Mouse (Mus musculus): ENCODE measurements around the gene Tmem53. TPM values are rescaled to one million over a fixed set of nuclear protein-coding genes. Genes with fewer than 3 reads are reported as not detected.
"Not testable (repeated sequence)": the region's sequence is repeated elsewhere in the genome, so short reads cannot be mapped to it uniquely, and the experiment has no call there.

Gene Tmem53
- total RNA-seq, 4 experiments from 2014 or later, result 5.4 to 6.8 (median 6.1) TPM

DNA sequence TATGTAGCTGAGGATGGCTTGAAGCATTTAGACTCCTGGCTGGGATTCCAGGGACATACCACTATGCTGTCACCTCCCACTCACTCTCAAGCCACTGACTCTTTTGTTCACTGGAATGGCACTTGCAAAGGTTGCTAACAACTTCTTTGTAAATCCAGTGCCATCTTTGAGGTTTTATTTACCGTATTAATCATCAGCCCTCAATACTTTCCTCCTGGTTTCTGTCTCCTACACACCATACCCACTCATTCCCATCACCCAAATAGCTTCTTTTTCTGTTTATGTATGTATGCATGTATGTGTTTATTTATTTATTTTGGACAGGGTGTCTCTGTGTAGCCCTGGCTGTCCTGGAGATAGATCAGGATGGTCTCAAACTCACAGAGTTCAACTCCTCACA lies 769 bp upstream of the Tmem53 start:
- DNase-seq (ENCODE audit: low spot score in 2 of 2), result no peak

DNA sequence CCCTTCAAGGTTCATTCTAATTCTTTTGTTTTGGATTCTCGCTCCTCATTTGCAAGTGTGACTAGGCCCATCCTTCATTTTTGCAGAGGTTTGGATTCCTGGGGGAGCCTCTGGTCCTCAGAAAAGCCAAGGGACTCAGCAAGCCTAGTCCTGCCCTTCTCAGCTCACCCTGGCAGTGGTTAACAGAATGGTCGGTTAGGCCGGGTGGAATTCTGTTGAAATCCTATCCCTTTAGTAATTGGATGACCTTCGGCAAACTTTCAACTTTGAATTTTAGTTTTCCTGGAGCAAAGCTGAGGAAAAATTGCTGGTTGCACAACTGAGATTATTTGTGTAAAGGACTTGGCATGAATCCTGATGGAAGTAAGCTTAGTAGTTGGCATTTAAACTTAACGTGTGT lies 600 bp downstream of the Tmem53 start:
- no peak for DNase-seq (ENCODE audit: low spot score in 2 of 2)

DNA sequence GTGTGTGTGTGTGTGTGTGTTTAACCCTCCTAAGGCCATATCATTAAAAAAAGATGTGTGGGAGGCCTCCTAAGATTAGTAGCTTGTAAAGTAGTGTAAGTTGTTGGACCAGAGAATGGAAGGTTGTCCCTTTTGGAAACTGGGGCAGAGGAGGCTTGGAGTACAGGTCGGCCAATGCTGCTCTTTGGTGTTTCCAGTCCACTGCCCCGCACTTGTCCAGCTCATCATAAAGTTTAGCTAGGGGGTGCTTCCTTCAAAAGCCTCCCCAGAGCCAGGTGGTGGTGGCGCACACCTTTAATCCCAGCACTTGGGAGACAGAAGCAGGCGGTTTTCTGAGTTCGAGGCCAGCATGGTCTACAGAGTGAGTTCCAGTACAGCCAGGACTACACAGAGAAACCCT lies 1.0 kb downstream of the Tmem53 start:
- DNase-seq (ENCODE audit: low spot score in 2 of 2), result no peak

DNA sequence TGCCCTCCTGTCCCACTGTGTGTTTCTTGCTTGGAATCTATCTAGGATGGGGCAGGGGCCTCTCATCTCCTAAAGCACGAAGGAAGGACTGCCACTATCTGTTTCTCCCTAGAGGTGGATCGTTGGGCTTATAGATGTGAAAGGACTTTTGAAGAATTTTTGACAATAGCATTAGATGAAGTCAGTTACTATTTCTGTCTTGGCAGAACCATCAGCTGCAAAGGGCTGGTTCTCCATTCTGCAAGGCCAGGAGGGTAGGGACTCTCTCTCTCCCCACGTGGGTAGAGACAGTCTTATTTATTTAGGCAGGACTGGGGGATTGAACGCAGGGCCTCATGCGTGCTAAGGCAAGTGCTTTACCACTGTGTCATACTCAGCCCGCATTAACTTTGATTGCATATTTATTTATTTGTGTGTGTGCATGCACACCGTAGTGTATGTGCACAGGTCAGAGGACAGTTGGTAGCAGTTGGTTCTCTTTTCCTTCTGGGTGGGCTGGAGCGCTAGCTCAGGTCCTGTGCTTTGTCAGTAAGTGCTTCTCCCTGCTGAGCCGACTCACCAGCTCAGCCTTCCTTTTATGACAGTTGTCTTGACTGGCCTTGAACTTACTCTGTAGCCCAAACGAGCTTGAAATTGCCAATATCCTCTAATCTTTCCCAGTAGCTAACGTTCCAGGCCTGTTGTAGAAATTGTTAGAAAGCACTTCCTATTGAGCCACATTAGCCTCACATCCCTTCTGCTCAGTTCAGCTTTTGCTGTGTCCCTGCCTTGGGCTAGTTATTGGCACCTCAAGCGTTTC lies 1.7 kb downstream of the Tmem53 start:
- no peak for DNase-seq (ENCODE audit: low spot score in 2 of 2)

DNA sequence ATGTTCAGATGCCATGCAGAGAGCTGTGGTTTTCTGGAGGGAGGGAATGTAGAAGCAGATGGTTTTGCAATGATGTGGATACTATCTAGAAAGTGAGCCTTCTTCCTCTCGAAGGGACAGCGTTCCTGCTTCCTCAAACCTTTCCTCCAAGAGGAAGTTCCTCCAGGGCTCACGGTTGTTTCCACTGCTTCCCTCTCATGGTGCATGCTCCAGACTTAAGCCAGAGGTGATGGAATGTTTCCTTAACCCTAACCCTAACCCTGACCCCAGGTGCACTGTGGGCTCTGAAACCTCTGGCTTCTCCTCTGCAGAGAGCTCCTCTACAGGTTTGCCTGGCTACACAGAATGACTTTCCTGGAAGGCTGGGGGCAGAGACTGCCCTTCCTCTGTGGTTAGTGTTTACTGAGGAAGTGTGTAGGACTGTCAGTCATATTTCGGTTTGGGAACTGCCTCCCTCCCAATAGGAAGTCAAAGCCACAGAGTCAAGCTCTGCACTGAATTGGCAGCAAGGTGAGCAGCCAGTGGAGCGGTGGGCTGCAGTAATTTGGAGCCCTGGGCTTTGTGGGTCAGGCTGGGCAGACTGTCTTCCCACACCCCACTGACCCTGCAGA lies 2.4 kb downstream of the Tmem53 start:
- DNase-seq (ENCODE audit: low spot score in 2 of 2), result no peak

DNA sequence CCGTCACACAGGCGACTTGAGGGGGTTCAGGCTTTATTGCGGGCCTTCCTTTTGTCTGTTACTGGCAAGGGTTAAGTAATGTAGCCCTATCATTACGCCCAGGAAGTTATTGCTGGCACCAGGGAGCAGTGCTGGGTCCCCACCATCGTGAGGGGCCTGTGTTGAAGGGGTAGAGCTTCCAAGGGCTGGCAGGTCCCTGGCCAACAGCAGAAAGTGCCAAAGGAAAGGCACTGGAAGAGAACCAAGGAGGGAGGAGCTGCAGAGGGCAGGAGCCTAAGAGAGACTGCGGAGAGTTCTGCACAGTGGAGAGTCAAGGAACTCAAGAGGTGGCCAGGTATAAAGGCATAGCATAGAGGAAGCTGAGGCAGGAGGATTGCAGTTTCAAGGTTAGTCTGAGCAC lies 2.9 kb downstream of the Tmem53 start:
- no peak for DNase-seq (ENCODE audit: low spot score in 2 of 2)

DNA sequence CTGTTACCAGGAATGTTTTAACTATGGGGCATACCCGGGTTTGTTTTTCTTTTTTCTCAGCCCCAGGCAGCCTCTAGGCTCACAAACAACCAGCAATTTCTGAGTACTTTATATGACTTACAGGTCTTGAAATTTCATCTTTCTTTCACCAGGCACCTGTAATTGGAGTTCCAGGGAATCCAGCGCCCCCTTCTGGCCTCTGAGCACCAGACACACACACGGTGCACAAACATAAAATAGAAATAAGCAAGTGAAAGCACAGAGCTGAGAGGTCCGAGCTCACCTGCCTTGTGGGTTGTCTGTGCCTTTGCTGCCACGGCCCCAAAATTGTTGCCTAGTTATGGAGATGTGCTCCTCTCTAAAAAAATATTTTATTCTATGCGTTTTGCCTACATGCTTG lies 8.2 kb downstream of the Tmem53 start:
- DNase-seq (ENCODE audit: low spot score in 2 of 2), result not testable (repeated sequence)

DNA sequence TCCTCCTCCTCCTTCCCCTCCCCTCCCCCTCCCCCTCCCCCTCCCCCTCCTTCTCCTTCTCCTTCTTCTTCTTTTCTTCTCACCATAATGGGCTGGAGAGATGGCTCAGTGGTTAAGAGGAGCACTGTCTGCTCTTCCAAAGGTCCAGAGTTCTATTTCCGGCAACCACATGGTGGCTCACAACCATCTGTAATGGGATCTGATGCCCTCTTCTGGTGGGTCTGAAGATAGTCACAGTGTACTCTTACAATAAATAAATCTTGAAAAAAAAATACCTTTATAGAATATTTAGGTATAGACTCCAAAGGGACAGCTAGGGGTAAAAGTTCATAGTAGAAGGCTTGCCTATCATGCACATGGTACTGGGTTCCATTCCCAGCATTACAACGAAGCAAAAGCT lies 9.5 kb downstream of the Tmem53 start:
- DNase-seq (ENCODE audit: low spot score in 2 of 2), result no peak

DNA sequence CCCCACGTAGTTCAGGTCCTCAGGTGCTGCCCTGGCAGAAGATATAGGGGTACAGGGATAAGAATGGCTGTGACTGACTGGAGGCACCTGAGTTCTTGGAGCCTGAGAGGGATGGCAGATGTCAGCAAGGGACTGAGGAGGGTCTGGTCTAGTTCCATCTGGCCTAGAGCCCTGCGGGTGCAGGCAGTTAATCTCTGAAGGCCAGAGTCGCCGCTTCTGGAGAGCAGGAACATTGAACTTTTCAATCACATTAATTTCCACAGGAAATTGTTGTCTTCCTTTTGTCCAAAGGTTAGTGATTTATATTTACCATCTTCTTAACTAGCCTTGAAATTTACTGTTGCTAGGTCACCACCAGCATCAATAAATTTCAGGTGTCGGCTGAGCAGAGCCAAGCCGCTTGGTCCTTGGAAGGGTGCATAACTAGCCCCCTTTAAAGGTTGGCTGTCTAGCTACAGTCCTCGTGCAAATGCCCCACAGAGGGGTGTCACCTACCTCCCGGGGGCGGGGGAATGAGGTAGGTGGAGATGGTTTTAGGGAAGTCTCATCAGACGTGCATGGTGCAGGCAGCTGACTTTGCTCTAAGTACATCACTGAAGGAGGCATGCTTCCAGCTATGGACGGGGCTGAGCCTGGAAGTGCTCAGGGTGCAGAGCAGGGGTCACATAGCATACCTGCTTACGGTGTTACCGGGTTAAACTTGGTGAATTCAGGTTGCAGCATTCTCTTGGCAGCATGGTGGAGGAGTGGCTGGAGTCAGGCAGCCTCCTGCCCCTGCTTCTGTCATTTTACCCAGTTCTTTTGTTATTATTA lies 10.6 kb downstream of the Tmem53 start:
- no peak for DNase-seq (ENCODE audit: low spot score in 2 of 2)

DNA sequence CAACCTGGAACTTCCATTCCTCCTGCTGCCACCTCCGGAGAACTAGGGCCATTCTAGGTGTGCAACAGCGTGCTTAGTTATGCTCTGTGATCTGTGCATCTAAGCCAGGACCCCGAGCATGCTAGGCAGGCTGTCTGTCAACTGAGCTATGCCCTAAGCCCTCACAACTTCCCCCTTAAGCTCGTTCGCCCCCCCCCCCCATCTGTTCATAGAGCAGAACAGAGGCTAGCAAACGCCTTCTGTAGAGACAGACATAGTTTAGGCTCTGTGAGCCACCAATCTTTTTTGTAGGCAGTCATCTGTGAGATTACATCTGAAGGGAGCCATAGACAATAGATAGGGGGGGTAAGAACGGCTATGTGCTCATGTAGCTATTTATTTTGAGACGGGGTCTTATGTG lies 11.2 kb downstream of the Tmem53 start:
- no peak for DNase-seq (ENCODE audit: low spot score in 2 of 2)

DNA sequence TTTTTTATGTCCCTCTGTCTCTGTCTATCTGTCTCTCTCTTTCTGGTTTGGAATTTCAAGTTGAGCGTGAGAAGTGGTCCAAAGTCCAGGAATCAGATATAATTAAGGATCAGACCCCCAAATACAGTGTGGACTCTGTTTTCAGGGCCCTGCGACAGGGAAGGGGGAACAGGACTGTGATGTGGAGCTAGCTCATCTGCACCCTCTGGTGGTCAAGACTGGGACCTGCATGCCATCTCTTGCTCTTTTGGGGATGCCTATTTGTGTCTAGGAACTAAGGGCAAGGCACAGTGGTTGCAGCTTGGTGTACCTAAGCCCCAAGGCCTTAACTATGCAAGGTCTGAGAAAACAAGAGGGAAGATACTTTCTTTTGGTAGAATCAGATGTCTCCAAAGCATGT lies 15.5 kb downstream of the Tmem53 start:
- DNase-seq (ENCODE audit: low spot score in 2 of 2), result peak in 1 of 2 experiments; percentile 71

DNA sequence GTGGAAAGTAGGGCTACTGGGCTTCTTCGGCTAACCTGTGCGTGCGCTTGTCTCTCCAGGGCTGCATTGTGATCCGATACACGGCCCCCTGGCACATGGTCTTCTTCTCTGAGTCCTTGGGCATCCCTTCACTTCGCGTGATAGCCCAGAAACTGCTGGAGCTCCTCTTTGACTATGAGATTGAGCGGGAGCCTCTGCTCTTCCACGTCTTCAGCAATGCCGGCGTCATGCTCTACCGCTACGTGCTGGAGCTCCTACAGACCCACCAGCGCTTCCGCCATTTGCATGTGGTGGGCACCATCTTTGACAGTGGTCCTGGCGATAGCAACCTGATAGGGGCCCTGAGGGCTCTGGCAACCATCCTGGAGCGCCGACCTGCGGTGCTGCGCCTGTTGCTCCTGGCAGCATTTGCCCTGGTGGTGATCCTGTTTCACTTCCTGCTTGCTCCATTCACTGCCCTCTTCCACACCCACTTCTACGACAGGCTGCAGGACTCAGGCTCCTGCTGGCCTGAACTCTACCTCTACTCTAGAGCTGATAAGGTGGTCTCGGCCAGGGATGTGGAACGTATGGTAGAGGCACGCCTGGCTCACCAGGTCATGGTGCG lies 16.2 kb downstream of the Tmem53 start:
- no peak for DNase-seq (ENCODE audit: low spot score in 2 of 2)

DNA sequence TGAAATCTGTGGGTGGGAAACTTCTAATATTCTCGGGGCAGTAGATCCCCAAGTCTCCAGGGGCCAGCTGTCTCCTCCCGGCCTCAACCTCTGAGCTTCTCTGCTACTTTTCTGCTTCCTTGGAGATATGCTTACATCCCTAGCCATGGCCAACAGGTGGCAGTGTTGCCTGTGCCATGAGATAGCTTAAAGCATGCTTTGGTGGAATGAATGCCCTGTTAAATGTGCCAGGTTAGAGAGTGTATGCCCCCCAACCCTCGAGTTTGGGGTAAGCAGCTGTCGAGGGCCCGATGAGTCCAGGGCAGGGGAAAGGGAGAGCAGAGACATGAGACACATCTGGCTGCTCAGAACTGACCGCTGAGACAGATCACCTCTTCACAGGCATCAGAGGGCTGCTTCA lies 18.5 kb downstream of the Tmem53 start:
- peak in 1 of 2 experiments; percentile 49 for DNase-seq (ENCODE audit: low spot score in 2 of 2)

DNA sequence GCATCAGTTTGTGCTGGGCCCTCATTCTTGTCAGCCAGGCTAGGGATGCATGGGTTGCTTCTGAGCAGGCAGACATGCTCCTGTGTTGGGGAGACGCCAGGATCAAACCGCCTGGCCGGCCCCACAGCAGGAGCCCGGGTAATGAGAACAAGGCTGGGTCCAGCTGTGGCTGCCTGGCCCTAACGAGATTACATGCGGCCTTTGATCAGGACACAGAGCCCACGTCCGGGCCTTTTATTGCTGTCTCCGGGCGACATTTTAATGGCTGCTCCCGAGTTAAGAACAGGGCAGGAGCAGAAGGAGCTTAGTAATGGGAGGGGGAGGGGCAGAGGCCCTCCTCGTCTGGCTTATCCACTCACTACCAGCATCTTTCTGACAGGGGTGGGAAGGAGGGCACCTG lies 20.7 kb downstream of the Tmem53 start:
- no peak for DNase-seq (ENCODE audit: low spot score in 2 of 2)

DNA sequence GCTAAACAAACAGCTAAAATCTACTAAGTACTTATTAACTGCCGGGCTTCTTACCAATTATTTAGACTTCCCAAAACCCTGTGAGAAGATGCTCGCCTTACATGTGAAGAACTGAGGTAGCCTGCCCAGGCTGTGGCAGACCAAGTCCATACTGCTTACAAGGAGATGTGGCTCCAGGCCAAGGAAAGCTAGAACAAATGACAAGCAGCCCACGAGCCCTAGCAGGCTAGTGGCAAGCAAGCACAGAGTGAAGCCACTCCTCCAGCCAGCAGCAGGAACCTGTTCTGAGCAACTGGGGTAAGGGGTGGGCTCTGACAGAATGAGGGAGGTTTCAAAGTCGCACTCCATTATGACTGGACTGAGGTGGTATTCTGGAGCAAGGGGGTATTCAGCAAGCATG lies 23.0 kb downstream of the Tmem53 start:
- no peak for DNase-seq (ENCODE audit: low spot score in 2 of 2)

DNA sequence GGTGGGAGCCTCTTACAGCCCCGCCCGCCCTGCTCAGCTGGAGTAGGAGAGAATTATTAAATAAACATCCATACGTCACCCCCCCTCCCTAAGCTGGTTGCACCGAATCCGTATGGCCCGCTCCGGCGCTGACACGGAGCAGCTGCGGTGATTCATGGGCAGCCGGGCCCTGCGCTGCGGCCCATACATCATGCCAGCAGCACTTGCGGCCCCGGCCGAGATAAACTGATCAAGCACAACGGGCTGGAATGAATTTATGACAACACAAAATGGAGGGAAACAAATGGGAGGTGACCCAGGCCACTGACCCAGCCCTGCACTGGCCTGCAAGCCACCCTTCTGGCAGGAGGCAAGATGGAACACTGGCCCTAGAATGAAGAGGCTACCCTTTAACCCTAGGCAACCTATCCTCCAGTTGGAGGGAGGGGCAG lies 24.5 kb downstream of the Tmem53 start:
- no peak for DNase-seq (ENCODE audit: low spot score in 2 of 2)

DNA sequence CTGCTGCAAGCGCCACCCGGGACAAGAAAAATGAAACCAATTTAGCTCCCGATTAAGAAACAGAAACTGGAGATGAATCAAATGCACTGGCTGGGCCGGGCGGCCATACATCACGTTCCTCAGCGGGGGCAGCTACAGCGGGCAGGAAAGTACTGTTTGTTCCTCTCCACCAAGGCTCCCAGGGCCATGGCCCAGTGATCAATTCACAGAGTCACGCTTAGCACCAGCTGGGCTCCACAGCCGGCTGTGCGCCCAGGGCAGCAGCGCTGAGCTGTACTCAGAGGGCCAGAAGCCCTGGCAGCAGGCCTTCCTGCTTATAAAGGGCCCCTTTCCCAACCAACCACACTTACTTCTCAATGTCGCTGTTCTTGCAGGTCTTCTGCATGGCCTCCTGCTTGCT lies 25.3 kb downstream of the Tmem53 start:
- DNase-seq (ENCODE audit: low spot score in 2 of 2), result no peak

DNA sequence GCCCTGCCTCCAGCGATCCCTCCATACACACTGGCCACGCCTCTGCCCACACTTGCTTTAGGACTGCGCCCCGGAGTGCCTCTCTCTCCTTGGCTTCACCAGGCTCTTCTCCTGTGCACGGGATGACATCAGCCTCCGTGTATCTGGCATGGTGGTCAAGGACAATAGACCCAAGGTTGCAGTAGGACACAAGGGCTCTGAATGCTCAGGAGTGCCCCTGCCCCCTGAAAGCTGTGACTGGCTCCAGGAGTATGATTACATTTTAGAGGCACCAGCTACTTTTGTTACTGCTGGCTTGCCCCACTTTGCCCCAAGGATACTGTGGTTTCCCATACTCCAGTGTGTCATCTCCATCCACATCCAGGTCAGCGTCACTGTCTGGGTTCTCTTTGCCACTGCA lies 25.9 kb downstream of the Tmem53 start:
- no peak for DNase-seq (ENCODE audit: low spot score in 2 of 2)

DNA sequence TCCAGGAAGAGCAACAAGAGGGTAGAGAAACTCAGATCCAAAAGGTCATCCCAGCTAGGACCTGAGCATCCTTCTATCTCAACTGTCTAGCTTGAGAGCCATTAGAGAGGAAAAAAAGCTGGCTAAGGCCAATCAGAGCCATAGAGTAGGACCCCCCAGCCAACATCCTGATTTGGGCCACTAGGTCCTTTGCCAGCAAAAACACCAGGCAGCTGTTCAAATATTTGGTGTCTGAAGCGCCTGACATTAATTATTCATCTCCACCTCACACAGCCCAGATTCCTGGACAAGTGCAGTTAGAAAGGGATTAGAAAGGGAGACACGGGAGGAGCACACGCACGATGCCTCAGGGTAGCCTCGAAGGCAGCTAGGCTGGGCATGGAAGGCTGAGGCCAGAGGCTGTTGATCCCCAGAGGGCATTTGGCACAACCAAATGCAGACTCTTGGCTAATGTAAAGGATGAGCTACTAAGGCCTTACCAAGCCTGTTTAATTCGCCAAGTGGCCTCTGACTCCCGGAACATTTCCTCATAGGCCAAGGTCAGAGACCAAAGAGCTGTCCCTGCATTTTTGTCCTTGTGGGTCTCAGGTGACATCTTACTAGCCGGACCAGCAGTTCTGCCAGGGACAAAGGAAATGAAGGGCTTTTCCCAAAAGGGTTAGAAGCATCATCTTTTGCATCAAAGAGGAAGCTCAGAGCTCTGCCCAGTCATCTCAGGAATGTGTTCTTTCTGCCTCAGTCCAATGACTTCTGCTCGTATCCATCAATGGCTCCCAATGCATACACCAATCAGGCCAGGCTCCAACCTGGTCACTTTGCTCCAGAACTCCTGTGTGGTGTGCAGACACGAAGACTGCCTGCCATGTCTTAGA lies 26.9 kb downstream of the Tmem53 start:
- DNase-seq (ENCODE audit: low spot score in 2 of 2), result no peak

DNA sequence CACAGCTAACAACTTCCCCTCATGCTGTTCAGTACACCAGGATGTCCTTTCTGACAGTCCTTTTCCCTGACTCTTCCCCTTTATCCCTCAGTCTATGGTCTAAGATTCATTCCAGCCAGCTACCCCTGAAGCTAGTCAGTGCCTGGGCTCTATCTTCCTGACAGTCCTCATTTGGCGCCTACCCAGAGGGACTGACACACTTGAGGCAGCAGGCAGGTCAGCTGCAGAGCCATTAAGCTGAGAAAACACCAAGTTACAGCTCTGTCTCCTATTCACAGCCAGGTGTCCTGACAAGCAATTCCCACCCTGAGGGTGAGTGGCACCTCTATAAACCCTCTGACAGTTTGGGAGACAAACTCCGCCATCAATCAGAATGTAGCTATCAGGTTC lies 27.5 kb downstream of the Tmem53 start:
- DNase-seq (ENCODE audit: low spot score in 2 of 2), result no peak

DNA sequence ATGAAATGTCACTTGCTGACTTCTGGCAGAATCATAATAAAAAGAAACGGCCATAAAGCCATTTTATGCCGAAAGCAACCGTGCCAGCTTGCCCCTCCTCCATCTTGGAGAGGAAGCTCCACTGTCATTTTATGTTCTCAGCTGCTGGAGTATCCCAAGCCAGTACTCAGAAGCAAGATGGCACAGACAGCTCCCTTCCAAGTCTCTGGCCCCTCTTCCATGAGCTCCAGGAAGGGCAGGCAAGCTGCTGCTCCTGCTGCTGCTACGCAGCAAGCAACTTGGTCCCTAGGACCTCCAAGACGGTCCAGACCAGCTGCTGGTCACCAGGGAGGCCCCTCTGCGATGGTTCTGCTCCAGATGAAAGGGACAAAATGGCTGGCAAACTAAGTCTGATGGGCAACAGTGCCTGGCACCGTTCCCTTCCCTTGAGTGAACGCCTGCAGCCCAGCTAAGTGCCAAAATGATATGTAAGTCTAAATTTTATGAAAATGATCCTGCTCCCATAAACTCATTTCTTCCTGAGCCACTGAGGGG lies 28.7 kb downstream of the Tmem53 start:
- no peak for DNase-seq (ENCODE audit: low spot score in 2 of 2)
